Mouse (Mus musculus) heart, postnatal 0 days (tissue): Measurements from ENCODE around the gene Raver2.

ENCODE experiments used
- CTCF ChIP-seq: IDR thresholded peaks from 2 replicates; pipeline ENCODE4 v1.5.1; 2016; ENCODE audit warnings: antibody characterized with exemption, control low read depth, low read depth
- EP300 ChIP-seq: IDR thresholded peaks from 2 replicates; pipeline ENCODE4 v1.6.1; 2016; ENCODE audit warnings: antibody characterized with exemption, low read depth

DNA sequence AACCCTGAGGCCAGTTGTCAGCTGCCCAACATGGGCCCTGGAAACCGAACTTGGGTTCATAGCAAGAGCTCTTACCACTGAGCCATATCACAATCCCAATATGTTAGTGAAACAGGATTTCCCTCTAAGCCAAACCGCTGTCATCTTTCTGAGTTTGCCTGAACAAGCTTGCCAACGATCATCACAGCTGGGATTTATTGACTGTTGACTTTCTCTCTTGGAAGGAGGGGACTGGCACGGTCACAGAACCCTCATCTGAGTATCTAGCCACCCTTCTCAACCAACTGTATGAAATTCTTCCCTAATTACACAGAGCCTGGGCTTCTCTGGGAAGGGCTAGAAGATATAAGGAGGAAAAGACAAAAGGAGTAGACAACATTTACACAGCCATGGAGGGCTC is 22.2 kb upstream of the Raver2 start:
- TF ChIP-seq CTCF, result no peak
- no peak for TF ChIP-seq EP300
